Mouse (Mus musculus) brain, adult 2 months (tissue): Measurements from ENCODE around the gene Ptprg.

Experiments
- DNase-seq: peaks from one replicate; pipeline ENCODE4 v3.0.0; 2011; ENCODE audit warnings: low read depth, low spot score

Ptprg gene

DNA sequence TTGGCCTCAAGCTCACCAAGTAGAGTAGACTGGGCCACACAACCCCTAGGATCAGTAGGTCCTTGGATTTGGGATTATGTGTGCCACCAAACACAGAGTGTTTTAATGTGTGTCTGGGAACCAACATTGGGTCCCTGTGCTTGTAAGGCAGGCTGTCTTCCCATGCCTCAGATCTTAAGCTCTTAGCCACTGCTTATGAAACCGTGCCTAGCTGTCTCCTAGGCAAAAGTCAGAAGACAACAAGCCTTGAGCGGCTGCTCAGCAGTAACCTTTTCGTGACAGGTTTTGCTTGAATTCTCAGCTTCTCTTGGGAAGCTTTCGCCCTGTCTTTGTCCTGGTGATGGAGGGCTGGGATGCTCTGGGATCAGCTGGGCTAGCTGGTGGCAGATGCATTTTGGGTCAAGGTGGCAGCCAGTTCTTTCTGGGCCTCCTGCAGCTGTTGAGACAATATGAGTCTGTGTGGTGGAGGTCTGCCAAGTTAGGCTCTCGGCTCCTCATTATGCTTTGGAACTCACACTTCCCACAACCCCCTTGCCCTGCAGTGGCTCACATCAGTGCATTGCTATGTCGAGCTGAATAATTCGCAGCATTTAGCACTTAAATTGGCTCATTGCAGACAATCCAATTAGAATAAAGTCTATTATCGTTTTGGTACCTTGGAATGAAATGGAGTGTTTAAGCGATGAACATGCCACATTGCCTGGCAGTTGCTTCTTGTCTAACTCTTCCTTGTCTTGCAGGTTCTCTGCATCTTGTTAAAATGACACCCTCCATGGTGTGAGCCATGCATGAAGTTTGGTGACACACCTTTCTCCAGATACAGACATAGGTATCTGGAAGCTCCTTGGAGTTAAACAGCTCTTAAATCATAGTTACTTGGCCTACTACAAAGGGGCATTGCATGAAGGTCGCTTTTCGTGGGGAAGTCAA lies 321.9 kb downstream of the Ptprg start:
- peak; percentile 76 for DNase-seq

DNA sequence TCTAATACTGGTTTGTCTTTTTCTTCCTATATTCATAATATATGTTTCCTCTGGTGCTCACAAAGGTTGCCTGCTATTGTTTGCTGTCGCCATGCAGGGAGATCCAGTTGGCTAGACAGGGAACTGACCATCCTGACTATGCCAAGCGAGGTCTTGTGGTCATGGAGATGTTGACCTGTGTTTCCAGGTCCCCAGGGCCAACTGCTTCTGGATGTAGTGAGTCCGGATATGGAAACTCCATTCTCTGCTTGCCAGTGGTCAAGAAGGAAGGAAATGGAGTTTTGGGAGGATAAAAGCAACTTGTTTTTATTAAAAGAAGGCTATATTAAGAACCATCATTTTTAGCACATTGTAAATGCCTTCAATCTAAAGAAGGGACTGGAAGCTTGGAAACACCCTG lies 327.8 kb downstream of the Ptprg start:
- no peak for DNase-seq

DNA sequence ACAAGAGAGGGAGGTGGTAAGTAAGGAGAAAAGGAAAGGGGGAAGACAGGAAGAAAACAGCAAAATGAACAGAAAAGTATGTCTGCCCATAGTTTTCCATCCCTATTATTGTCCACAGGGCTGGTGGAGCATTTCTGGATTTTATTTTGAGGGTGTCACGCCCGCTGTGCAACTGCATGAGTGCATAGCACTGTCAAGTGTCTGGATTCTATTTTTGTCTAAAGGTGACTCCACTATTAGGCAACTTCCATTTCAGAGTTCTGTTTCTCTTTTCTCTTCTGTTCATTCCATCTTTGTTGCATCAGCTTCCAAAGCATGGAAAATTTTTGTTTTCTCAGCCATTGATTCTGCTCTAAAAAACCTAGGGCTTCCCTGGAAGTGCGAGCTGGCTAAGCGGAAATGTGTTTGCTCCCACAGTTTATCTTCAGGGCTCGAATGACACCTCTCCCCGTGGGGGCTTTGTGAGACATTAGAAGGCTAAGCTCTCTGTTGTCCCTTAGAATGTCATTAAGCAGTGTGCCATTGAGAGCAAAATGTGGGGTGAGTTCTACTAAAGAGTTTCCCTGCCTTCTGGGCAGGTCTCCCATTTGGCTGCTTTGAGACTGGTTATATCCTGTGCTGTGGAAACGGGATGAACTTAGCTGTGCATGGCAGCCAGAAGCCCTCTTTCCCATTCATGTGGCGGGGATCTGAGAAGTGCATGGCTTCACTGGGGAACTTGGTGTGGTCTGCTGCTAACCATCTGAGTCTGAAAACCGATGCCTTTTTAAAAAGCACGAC lies 330.0 kb downstream of the Ptprg start:
- DNase-seq = peak; percentile 39

DNA sequence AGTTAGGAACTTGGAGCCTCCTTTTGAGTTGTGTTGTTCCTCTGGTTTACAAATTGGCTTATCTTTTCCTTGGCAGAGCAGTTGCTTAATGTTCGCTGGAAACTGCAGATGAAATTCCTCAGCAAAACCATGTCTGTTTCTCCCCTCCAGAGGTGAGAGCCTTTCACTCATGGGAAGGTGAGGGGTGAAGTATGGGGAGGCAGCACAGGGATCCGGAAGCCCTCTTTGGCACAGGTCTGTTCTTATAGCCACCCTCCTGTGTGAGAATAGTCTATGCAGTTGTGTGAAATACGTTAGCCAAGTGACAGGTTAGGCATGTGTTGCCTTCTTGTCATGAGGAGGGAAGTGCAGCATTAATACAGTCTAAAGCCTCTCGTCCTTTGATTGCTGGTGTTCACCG lies 330.7 kb downstream of the Ptprg start:
- DNase-seq = no peak

DNA sequence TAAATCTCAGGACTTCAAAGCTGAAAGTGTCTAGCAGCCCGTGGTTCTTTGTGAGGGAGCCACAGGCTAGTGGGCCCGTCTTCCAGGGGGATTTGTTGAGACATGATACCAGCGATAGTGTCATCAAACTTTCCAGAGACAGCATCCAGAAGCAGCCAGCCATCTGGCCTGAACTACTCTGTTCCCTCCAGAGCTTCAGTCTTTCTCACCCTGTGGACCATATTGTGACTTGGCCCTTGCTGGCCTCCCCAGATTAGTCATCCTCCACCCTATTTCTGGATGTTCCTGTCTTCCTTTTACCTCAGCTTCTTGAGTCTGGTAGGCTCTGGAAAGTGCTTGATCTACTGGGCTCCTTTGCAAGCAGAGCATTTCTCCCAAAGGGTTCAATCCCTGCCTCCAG lies 333.1 kb downstream of the Ptprg start:
- DNase-seq = peak; percentile 55

DNA sequence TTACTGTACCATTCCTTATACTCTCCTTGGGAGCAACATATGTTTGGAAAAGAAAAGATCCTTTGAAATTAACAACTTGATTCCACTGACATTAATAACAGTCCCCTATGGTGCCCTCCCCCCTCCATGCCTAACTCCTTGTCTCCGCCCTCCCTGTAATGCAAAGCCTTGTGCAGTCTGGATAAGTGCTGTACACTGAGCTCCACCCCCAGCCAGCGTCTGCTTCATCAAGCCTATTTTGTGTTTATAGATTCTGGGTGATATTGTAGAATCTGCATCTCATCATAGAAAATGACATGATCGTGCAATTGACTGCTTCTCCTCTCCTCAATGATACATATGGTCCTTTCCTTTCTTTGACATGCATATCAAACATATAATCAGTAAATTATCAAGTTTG lies 337.6 kb downstream of the Ptprg start:
- DNase-seq = no peak

DNA sequence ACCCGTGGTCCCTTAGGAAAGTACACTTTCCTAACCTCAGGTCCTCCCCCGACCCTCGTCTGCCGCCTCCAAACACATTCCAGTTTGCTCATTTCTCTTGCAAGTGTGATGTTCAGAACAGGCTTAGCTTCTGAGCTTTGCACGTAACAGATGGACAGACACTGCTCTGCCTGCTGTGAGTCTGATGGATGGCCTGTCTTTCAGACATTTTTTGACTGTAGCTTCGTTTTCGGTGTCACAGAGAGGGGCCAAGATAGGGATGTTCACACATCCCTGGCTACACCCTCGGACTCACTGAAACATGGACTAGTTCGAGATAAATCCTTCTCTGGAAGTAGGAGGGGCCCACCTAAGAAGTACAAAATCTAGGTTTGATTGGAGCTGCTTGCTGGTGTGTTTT lies 339.3 kb downstream of the Ptprg start:
- DNase-seq = no peak

DNA sequence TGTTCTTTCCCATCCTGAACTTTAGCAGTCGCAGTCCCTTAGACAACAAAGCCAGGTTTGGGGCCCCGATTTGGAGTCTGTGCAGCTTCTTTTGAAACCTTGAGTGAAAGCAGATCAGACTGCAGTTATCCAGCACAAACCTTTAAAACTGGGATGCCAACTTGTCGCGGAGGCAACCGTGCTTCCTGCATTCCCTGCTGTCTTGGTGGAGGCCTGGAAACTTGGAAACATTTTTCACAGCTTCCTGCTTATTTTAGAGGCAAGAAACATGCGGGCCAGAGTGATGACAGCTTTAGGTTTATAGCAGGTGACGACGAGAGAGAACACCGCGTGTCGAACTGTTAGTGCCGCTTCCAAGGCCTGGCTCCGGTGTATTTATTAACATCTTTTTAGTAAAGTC lies 342.2 kb downstream of the Ptprg start:
- peak; percentile 80 for DNase-seq

DNA sequence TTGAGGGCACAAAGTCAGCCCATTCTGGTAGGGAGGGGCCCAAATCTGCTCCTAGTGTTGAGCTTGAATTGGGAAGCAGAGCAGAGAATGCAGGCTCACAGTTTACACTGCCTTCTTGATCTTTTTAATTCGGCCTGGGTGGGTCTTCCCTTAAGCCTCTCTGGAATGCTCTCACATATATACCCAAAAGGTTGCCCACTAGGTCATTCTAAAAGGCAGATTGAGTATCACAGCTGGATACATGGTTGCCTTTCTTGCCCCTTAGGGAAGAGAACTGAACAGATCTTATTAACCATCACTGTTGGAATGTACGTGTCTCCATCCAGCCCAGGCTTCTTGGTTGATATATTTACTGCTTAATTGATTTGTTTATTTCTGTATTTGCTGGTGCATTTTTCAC lies 349.5 kb downstream of the Ptprg start:
- DNase-seq = no peak

DNA sequence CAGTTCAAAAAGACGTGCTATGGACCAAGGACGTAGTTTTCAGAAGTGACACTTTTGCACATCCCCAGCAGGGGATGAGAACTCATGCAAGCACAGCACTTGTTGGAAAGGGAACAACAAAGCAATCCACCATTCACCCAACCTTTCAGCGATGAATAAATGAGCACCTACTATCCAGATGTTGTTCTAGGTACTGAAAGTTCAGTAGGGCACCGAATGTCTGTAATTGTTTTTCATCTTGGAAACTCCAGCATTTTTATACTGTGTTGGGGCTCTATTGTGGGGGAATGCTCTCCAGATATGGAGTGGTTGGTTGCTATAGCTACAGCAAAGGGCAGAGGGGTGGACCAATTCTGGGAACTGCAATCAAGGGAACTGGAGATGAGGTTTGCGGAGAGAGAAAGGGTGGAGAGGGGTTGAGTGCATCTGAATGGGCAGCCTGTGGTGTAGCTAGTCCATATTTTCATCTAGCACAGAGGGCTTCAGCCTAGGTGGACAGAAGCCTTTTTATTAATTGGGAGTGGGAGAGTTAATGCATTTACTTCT lies 352.9 kb downstream of the Ptprg start:
- peak; percentile 44 for DNase-seq

DNA sequence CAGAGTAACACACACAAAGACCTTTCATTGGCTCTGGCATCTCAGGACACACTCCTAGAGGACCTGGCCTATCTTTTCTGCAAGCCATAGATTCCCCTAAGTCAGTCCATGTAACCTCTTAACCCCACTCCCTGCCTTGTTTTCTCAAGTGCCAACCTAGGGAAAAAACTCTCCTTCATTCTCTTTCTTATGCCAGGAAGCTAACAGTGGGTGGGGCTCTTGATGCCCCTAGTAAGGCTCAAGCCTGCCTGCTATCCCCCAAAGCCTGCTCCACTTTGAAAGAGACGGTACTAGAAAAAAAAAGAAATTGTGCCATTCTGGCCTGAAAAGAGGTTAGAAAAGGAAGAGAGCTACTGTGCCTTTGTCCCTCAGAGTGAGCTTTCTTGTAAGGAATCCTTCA lies 358.9 kb downstream of the Ptprg start:
- no peak for DNase-seq

DNA sequence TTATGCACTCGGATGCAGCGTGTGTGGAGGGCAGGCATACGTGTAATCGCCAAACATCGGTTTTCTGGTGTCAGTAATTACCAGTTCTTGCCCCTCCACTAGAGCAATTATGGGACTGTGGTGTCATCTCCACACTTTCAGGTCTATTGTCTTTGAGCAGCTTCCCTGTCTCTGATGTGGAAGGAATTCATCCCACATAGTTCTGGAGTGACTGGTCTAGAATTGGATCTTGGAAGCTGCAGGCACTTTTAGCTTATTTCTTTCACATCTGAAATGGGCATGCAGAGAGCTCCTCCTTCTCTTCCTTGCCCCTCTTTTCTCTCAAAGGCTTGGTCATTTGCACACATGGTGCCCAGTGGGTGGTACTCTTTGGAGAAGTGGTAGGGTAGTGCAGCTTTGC lies 363.9 kb downstream of the Ptprg start:
- DNase-seq = peak; percentile 41

DNA sequence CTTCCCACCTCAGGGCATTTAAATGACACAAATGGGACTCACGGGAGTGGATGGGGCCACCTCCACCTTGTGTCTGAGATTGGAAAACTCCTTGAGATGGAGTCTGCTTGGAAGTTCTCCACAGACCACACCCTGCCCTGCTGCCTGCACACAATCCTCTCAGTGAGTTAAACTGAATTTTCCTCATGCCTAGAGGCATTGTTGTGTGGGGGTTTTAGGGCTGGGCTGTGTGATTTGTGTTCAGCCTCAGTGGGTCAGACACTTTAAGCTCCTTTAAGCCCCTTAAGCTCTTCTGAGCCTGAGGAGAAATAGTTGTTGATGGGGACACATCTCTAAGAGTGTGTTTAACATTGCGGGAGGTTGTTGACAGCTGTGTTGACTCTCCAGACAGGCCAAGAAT lies 375.2 kb downstream of the Ptprg start:
- no peak for DNase-seq

DNA sequence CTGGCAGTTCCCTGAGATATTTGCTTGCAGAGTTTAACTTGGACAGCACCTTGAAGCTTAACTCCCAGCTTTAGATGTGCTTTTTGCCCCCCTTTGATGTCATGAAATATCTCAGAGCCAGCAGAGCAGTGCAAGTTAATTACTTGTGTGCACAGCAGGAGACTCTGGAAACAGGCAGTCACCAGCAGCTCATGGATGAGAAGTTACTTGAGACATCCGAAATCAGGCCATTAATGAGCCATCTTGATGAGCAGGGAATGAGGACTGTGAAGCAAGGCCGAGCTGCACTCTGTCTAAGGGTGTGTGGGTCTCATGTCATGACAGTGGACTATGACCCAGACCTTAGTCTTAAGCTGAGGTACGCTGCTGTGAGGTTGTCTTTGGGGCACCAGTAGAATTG lies 379.2 kb downstream of the Ptprg start:
- DNase-seq = no peak

DNA sequence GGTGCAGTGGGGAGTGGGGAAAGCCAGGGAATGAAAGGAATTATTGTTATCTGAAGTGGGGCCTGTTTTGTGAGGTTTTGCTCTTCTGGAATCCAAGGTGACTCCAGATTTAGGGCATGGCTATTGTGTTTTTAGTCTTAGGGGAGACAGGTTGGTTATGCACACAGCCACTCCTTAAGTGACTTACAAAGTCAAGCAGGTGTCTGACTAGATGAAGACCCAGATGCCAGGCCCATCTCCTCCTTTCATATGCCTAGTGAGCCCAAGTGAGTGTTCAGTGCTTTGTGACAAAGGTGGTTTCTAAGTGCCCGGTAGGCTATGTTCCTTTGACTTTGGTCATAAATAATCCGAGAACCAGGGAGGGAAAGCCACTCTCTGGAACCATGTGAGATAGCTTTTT lies 381.2 kb downstream of the Ptprg start:
- DNase-seq = no peak

DNA sequence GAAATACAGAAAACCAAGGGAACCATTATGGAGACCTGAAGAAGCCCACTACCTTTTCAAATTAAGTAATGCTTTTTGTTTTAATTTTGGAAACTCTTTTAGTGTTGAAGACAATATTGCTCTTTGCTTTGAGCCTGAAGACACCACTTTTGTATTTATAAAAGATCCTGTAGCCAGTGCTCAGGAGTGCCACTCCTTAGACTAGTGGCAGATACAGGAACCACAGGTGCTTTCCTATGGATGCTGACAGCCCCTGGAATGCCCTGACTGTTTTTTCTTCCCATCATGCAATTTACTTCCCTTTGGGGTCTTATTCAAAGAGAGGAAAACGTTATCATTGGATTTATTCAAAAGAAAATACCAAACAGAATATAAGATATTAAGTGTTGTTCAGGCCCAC lies 381.9 kb downstream of the Ptprg start:
- no peak for DNase-seq

DNA sequence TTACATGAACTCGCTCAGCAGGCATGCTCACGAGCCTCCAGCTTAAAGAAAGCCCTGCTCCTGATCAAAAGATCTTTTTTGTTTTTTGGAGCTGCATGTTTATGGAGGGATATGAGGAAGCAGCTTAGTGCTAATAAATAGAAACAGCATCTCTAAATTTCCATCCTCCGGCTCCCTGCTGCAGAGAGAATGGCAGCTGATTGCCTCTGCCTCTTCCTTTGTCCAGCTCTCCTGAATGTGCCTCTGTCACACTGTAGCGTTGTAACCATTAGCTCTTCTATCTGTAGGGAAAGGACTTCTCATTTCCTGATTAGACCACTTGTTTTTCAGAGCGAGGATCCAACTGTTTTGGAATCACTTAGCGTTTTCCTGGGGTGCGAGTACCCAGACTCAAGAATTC lies 382.4 kb downstream of the Ptprg start:
- no peak for DNase-seq

DNA sequence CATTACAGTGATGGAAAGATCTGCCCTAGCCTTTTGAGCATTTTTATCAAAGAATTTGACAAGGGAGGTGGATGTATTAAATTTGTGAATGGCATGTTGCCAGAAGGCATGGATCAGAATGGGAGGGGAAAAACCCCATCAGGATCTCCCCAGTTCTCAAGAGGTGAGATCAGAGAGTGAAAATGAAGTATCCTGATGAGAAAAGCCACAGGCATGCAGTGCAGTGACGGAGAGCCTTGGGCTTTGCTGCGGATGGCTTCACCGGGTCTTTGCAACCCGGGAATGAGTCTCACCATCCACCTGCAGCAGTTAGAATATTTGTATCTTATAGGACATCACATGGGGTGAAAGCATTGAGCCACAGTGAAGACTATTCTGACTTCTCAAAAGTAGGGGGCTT lies 385.6 kb downstream of the Ptprg start:
- no peak for DNase-seq

DNA sequence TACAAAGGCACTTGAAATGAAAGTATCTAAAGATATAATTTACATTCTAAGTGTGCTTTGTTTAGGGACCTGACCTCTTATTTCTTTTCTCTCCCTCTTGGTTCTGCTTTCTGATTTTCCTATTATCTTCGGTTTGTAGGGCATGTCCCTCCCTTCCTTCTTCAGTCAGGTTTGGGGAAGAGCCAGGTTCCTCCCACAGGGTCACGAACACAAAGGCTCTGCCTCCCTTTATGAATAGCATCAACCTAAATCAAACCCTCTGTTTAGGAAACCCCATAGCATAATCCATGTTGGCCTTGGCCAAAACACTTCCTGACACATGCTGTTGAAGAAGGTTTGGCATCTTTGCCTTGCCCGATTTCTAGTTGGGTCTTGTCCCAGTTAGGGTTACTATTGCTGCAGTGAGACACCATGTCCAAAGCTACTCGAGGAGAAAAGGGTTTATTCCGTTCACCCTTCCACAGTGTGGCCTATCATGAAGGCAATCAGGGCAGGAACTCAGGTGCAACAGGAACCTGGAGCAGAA lies 388.7 kb downstream of the Ptprg start:
- peak; percentile 17 for DNase-seq

DNA sequence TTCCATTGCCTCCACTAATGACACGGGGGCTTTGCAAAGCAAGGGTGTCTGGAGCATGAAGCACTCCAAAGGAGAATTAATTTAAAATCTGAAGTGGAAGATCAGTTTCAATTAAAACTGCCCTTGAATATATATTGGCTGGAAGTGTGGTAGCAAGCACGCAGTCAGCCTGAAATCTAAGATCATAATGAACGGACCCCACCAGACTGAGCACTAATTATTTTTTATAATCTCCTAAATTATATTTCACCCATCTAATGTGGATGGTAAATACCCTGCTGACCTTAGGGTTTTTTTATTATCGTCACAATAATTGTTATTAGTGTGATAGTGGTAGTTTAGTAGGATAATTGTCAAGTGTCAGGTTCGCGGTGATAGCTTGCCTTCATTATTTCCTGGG lies 397.0 kb downstream of the Ptprg start:
- no peak for DNase-seq

DNA sequence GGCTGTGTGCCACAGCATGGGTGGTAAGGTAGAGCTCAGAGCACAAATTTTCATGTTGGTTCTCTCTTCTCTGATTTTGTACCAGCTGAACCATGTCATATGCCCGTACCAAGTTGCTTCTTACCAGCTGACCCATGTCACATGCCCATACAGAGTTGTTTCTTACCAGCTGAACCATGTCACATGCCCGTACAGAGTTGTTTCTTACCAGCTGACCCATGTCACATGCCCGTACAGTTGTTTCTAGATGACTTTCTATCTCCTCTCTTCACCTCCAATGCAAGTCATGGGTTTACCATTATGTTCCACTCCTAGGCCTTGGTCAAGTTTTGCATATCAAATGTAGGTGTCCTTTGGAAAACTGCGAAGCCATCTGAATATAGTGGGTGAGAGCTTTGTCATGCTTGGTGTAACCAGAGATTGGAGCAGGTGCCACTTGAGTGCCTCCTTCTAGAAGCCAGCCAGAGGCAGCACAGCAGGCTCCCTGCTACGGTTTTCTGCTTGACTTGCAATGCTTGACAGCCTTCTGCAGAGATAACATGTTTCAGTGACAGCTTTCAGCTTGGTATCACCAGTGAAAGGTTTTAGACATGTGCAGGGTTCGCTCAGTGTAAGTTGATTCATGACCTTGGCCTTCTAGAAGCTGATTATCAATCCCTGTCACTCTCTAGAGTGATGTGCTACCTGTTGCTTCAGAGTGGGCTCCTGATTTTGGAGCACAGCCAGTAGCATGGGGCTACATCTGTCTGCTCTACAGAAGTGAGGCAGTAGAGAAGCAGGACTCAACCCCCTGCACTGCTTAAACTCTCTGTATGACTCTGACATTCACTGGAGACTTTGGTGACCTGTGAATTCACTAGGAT lies 401.9 kb downstream of the Ptprg start:
- no peak for DNase-seq
